Mouse (Mus musculus) liver, embryonic 14.5 days (tissue): ENCODE results near the gene Mgea5. TPM values are rescaled to one million over a fixed set of nuclear protein-coding genes. Genes with fewer than 3 reads are reported as not detected.
A peak's percentile ranks its signal among the peaks of the same experiment; 100 is the strongest.

Experiments
- ATAC-seq: fragments of 200-750 bp; cut with Nextera tagmentation; 2 replicates; pipeline ENCODE4 v1.8.0; 2017; ENCODE audit warnings: moderate number of reproducible peaks, mild to moderate bottlenecking, moderate library complexity; ENCODE audit not compliant: insufficient read depth
- DNase-seq, 3 experiments: peaks; one replicate each; pipeline ENCODE4 v3.0.0-alpha.2; 2012 to 2013; ENCODE audit warnings: low read depth in 3 of 3, low spot score in 3 of 3
- H3K27ac ChIP-seq: fragments of 300-500 bp; sonication (generic); 2 replicates; pipeline ENCODE4 v1.5.1; 2014; ENCODE audit warnings: moderate library complexity, mild to moderate bottlenecking, control low read depth, inconsistent platforms
- H3K27me3 ChIP-seq: fragments of 300-500 bp; sonication (generic); 2 replicates; pipeline ENCODE4 v1.6.1; 2014; ENCODE audit warnings: mild to moderate bottlenecking, low read length, moderate library complexity; ENCODE audit not compliant: control insufficient read depth, insufficient read depth
- H3K36me3 ChIP-seq: fragments of 300-500 bp; sonication (generic); replicated peaks from 2 replicates; pipeline ENCODE4 v1.6.1; 2014; ENCODE audit warnings: low read depth; ENCODE audit not compliant: control insufficient read depth, insufficient read depth
- H3K4me1 ChIP-seq, 2 experiments: fragments of 200-500 bp in 1 of 2; fragments of 300-500 bp in 1 of 2; sonication (generic) in 1 of 2; replicated peaks; 2 replicates each; pipeline ENCODE4 v1.6.1; 2012 to 2014; ENCODE audit warnings: antibody characterized with exemption in 1 of 2, inconsistent platforms in 1 of 2, low read length in 1 of 2; ENCODE audit not compliant: control insufficient read depth in 2 of 2, insufficient read depth in 2 of 2
- H3K4me2 ChIP-seq: fragments of 300-500 bp; sonication (generic); 2 replicates; pipeline ENCODE4 v1.6.1; 2014; ENCODE audit warnings: low read depth, mild to moderate bottlenecking, control low read depth, moderate library complexity
- H3K4me3 ChIP-seq, 2 experiments: fragments of 200-500 bp in 1 of 2; fragments of 300-500 bp in 1 of 2; sonication (generic) in 1 of 2; 2 replicates each; pipeline ENCODE4 v1.5.1; 2012 to 2014; ENCODE audit warnings: low read depth in 2 of 2, low read length in 2 of 2, mild to moderate bottlenecking in 2 of 2, control low read depth in 1 of 2, inconsistent platforms in 1 of 2, moderate library complexity in 1 of 2; ENCODE audit not compliant: insufficient read depth in 1 of 2
- H3K9ac ChIP-seq: fragments of 300-500 bp; sonication (generic); replicated peaks from 2 replicates; pipeline ENCODE4 v1.6.1; 2014; ENCODE audit warnings: mild to moderate bottlenecking, control low read depth, moderate library complexity
- H3K9me3 ChIP-seq: fragments of 300-500 bp; sonication (generic); 2 replicates; pipeline ENCODE4 v1.6.1; 2016; ENCODE audit warnings: low read length, mixed read lengths; ENCODE audit not compliant: control insufficient read depth
- CTCF ChIP-seq: IDR thresholded peaks from 2 replicates; pipeline ENCODE4 v1.5.1; 2016; ENCODE audit warnings: antibody characterized with exemption, low read depth, control low read depth
- EP300 ChIP-seq: IDR thresholded peaks from 2 replicates; pipeline ENCODE4 v1.6.1; 2016; ENCODE audit warnings: antibody characterized with exemption, low read depth
- WGBS: fragments of 180-500 bp; shearing (Covaris S2); extraction: QIAGEN DNeasy Blood & Tissue Kit; methylation state at CpG from one replicate; pipeline ENCODE4 v1.1.7; 2014; ENCODE audit not compliant: insufficient replicate concordance; 5-methylcytosine and 5-hydroxymethylcytosine counted together
- polyA plus RNA-seq, 2 experiments: library from polyadenylated mRNA; depleted of rRNA in 1 of 2; stranded (reverse) in 1 of 2; unstranded in 1 of 2; fragments of >200 nt; fragmentation: Nextera tagmentation in 1 of 2; extraction: Ambion mirVana in 1 of 2; gene quantifications; 2 replicates each; pipeline versions ENCODE4 v1.2.1 to v1.2.3; 2012 to 2014

Mgea5 gene
- polyA plus RNA-seq, 2 experiments, result 15.0 to 25.2 TPM

GRCm38 (mm10) chr19:45796879-45797278 lies 13.2 kb upstream of the Mgea5 start:
- TF ChIP-seq CTCF (no peak), EP300 (no peak)
- Histone ChIP-seq H3K9me3 (no peaks in the 10 kb centered on the region), H3K9ac (no peak overlapping the region), H3K4me1 (peaks cover 6 to 7% of the 10 kb centered on the region in 2 experiments), H3K27me3 (no peaks in the 10 kb centered on the region), H3K36me3 (no peaks in the 10 kb centered on the region), H3K4me2 (no peak overlapping the region), H3K27ac (no peak overlapping the region), H3K4me3 (no peak overlapping the region)
- ATAC-seq (no peak), DNase-seq (no peak)
- 76% methylated on average over 15 of the region's 15 CpGs for WGBS

GRCm38 (mm10) chr19:45796061-45796556 lies 12.5 kb upstream of the Mgea5 start:
- DNase-seq, result peak in 1 of 3 experiments; percentile 12
- Histone ChIP-seq H3K9me3 (no peaks in the 10 kb centered on the region), H3K27ac (no peak overlapping the region), H3K36me3 (no peaks in the 10 kb centered on the region), H3K4me2 (peak overlapping the region; percentile 42), H3K4me1 (peaks cover 7 to 8% of the 10 kb centered on the region in 2 experiments), H3K27me3 (no peaks in the 10 kb centered on the region), H3K9ac (no peak overlapping the region), H3K4me3 (no peak overlapping the region)
- TF ChIP-seq CTCF (no peak), EP300 (no peak)
- peak; percentile 53; the same call in 1 of the 2 replicates for ATAC-seq
- WGBS, result 31% methylated on average over 15 of the region's 15 CpGs

GRCm38 (mm10) chr19:45795406-45795944 lies 11.8 kb upstream of the Mgea5 start:
- TF ChIP-seq CTCF (no peak), EP300 (no peak)
- ATAC-seq (no peak), DNase-seq (no peak)
- Histone ChIP-seq H3K9me3 (no peaks in the 10 kb centered on the region), H3K4me1 (peaks cover 12 to 14% of the 10 kb centered on the region in 2 experiments), H3K27ac (no peak overlapping the region), H3K36me3 (no peaks in the 10 kb centered on the region), H3K4me2 (peak overlapping the region; percentile 42), H3K9ac (no peak overlapping the region), H3K4me3 (no peak overlapping the region), H3K27me3 (no peaks in the 10 kb centered on the region)
- WGBS, result 33% methylated on average over 15 of the region's 15 CpGs

GRCm38 (mm10) chr19:45794718-45795117 lies 11.1 kb upstream of the Mgea5 start:
- TF ChIP-seq EP300, result no peak
- no peak for TF ChIP-seq CTCF
- 65% methylated on average over 6 of the region's 6 CpGs for WGBS
- Histone ChIP-seq H3K9ac (no peak overlapping the region), H3K9me3 (no peaks in the 10 kb centered on the region), H3K4me3 (no peak overlapping the region), H3K36me3 (no peaks in the 10 kb centered on the region), H3K27ac (no peak overlapping the region), H3K4me2 (no peak overlapping the region), H3K27me3 (no peaks in the 10 kb centered on the region), H3K4me1 (peaks cover 16 to 20% of the 10 kb centered on the region in 2 experiments)
- ATAC-seq (no peak), DNase-seq (no peak)

- no peak overlapping the region for H3K27ac ChIP-seq
- peaks cover 16 to 29% of the 10 kb centered on the region in 2 experiments for H3K4me1 ChIP-seq
- H3K27me3 ChIP-seq, result no peaks in the 10 kb centered on the region
- DNase-seq (no peak), ATAC-seq (no peak)
- WGBS, result 76% methylated on average over 6 of the region's 6 CpGs
- H3K4me3 ChIP-seq, result no peak overlapping the region
- no peak for TF ChIP-seq CTCF
- TF ChIP-seq EP300, result no peak
- no peak overlapping the region for H3K4me2 ChIP-seq
- no peak overlapping the region for H3K9ac ChIP-seq
- no peaks in the 10 kb centered on the region for H3K9me3 ChIP-seq
- H3K36me3 ChIP-seq, result no peaks in the 10 kb centered on the region
Observed at GRCm38 (mm10) chr19:45792404-45792803, 8.8 kb upstream of the Mgea5 start.
